In the genomic region with DNA sequence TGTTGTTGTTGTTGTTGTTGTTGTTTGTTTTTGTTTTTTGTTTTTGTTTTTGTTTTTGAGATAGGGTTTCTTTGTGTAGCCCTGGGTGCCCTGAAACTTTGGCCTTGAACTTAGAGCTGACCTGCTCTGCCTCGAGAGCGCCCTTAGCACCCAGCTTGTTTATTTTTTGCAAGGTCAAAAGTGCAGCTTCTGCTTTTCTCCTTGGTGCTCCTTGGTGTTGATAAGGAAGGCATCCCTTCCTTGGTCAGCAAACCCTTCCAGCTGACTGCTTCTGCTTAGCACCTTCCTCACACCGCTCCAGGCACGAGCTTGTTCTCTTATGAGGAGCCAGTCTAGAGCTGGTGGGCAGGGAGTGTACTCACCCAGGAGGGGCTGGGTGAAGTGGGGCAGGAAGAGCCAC, we compare ENCODE assay signal across 12 mouse cellular contexts. TPM values are rescaled to one million over a fixed set of nuclear protein-coding genes. Genes with fewer than 3 reads are reported as not detected.
A peak's percentile ranks its signal among the peaks of the same experiment; 100 is the strongest.
DNase-seq lines count a peak whose midpoint lies in the region; ATAC-seq and TF ChIP-seq lines count a peak whose summit lies in the region.
"Had no signal": no experiment of that assay in that cellular context is flagged by ENCODE, and none has a peak within 500 bp of the region (broad histone marks: within the 10 kb centered on the region; RNA-seq: fewer than 3 reads in every experiment).

No protein-coding gene starts in this region.

- H3K4me2 ChIP-seq in heart, embryonic 15.5 days: no peak overlapping the region
- H3K4me2 ChIP-seq in lung, embryonic 14.5 days: no peak overlapping the region
- H3K4me2 ChIP-seq: embryonic facial prominence, embryonic 13.5 days; limb, embryonic 12.5 days had no signal

- 51% methylated on average over 4 of the region's 4 CpGs for WGBS in heart, embryonic 15.5 days
- WGBS in lung, embryonic 14.5 days: 29% methylated on average over 4 of the region's 4 CpGs
- WGBS in lung, adult 2 months: 25% methylated on average over 4 of the region's 4 CpGs

- H3K9ac ChIP-seq in heart, embryonic 15.5 days: no peak overlapping the region
- H3K9ac ChIP-seq in lung, embryonic 14.5 days: no peak overlapping the region
- H3K9ac ChIP-seq: embryonic facial prominence, embryonic 13.5 days; limb, embryonic 12.5 days had no signal

- H3K36me3 ChIP-seq in heart, embryonic 15.5 days: no peaks in the 10 kb centered on the region
- H3K36me3 ChIP-seq in lung, embryonic 14.5 days (ENCODE audit: insufficient read depth): no peaks in the 10 kb centered on the region
- H3K36me3 ChIP-seq in G1E (replicated peaks): no peaks in the 10 kb centered on the region

- no peaks in the 10 kb centered on the region for H3K27me3 ChIP-seq in heart, embryonic 15.5 days
- no peaks in the 10 kb centered on the region for H3K27me3 ChIP-seq in lung, embryonic 14.5 days (ENCODE audit: insufficient read depth, low read length)
- H3K27me3 ChIP-seq in G1E (ENCODE audit: insufficient read depth, low read length): peaks cover 9% of the 10 kb centered on the region; the same call in 1 of the 2 replicates
- H3K27me3 ChIP-seq: embryonic facial prominence, embryonic 13.5 days; limb, embryonic 12.5 days had no signal

- no peak for ATAC-seq in heart, embryonic 15.5 days (replicated peaks; ENCODE audit: insufficient number of reproducible peaks, insufficient read depth, low FRiP score, low read depth)
- ATAC-seq in lung, embryonic 14.5 days (ENCODE audit: insufficient read depth): no peak
- ATAC-seq in G1E (ENCODE audit: extremely low read depth, insufficient number of reproducible peaks, low FRiP score, poor library complexity, severe bottlenecking): peak; percentile 45
- peak; percentile 62 for ATAC-seq in monocyte, adult 5-6 weeks (replicated peaks; ENCODE audit: insufficient number of reproducible peaks, low FRiP score, low TSS enrichment, poor library complexity, severe bottlenecking)
- no peak for ATAC-seq in inflammation-experienced regulatory T-cells, adult 6 months

- TF ChIP-seq POLR2A in lung, adult 2 months (IDR thresholded peaks at IDR 0.05; ENCODE audit: borderline replicate concordance, extremely low read depth, low read depth, low read length): no peak

- H3K27ac ChIP-seq in heart, embryonic 15.5 days: peak overlapping the region; percentile 67; the same call in 1 of the 2 replicates
- peak overlapping the region; percentile 61; the same call in 1 of the 2 replicates for H3K27ac ChIP-seq in lung, embryonic 14.5 days (ENCODE audit: low read depth)
- H3K27ac ChIP-seq: embryonic facial prominence, embryonic 13.5 days; limb, embryonic 12.5 days had no signal

- DNase-seq in heart, postnatal 4 days: no peak
- no peak for DNase-seq in lung, embryonic 14.5 days
- DNase-seq in lung, adult 2 months: no peak
- DNase-seq in G1E (ENCODE audit: low spot score): no peak
- no peak for DNase-seq in natural killer cell, adult 2 months (ENCODE audit: low spot score in 2 of 2)
- DNase-seq: heart, postnatal 36 days had no signal

- H3K4me3 ChIP-seq in heart, embryonic 15.5 days: no peak overlapping the region
- no peak overlapping the region for H3K4me3 ChIP-seq in lung, embryonic 14.5 days (ENCODE audit: low read depth, low read length)
- no peak overlapping the region for H3K4me3 ChIP-seq in lung, adult 2 months (replicated peaks; ENCODE audit: extremely low read depth, low read depth, low read length)
- no peak overlapping the region for H3K4me3 ChIP-seq in G1E (ENCODE audit: low read depth, low read length)
- H3K4me3 ChIP-seq: embryonic facial prominence, embryonic 13.5 days; forebrain, embryonic 10.5 days; limb, embryonic 12.5 days had no signal

- TF ChIP-seq CTCF in lung, embryonic 14.5 days (IDR thresholded peaks at IDR 0.05; ENCODE audit: low read depth): no peak
- no peak for TF ChIP-seq CTCF in lung, adult 2 months (IDR thresholded peaks at IDR 0.05; ENCODE audit: insufficient read depth, low read length)
- no peak for TF ChIP-seq CTCF in G1E (IDR thresholded peaks at IDR 0.05; ENCODE audit: low read depth, low read length)

- H3K4me1 ChIP-seq in heart, embryonic 15.5 days (replicated peaks): peaks cover 56% of the 10 kb centered on the region
- H3K4me1 ChIP-seq in lung, embryonic 14.5 days (ENCODE audit: insufficient read depth): peaks cover 40% of the 10 kb centered on the region
- peaks cover 54% of the 10 kb centered on the region for H3K4me1 ChIP-seq in lung, adult 2 months (ENCODE audit: control insufficient read depth, insufficient read depth, low read length)
- peaks cover 16% of the 10 kb centered on the region for H3K4me1 ChIP-seq in G1E (ENCODE audit: insufficient read depth, low read depth, low read length)

- no peaks in the 10 kb centered on the region for H3K9me3 ChIP-seq in heart, embryonic 15.5 days (replicated peaks)
- no peaks in the 10 kb centered on the region for H3K9me3 ChIP-seq in lung, embryonic 14.5 days (ENCODE audit: low read depth, low read length)
- no peaks in the 10 kb centered on the region for H3K9me3 ChIP-seq in G1E (replicated peaks)
- H3K9me3 ChIP-seq: embryonic facial prominence, embryonic 13.5 days; forebrain, embryonic 10.5 days; limb, embryonic 12.5 days had no signal

RNA-seq across cellular contexts. Expression of a gene that starts 11.7 kb away (rescaled TPM):
- polyA plus RNA-seq in heart, embryonic 15.5 days (2015; fragmentation: Nextera tagmentation; extraction: Ambion mirVana): 11.0 and 16.3 TPM in 2 replicates
- 1 to 10 TPM; 8.0 to 8.3 TPM for total RNA-seq in heart, postnatal 4 days (2021)
- polyA plus RNA-seq in lung, embryonic 14.5 days (2014; fragmentation: Nextera tagmentation; extraction: Ambion mirVana): 20.4 and 20.5 TPM in 2 replicates
- 83.7 and 92.9 TPM in 2 replicates for polyA plus RNA-seq in lung, adult 2 months (2012; rRNA removed)
- 0.39 and 0.98 TPM in 2 replicates for total RNA-seq in G1E (2014; fragmentation: Nextera tagmentation)
- total RNA-seq in G1E (2017): 3.4 and 3.6 TPM in 2 replicates
- 14.0 and 19.5 TPM in 2 replicates for polyA plus RNA-seq in G1E (2012)
- 3.5 to 13.2 TPM (median 10.2 TPM) in 3 replicates for total RNA-seq in monocyte, adult 5-6 weeks (2017)
- polyA plus RNA-seq in inflammation-experienced regulatory T-cells, adult 6 months (2017; shearing (Covaris generic)): 10 to 100 TPM in 1 of 3 experiments, 1 to 10 TPM in 2; 8.1 to 12.1 (median 9.6) TPM

RNA-seq across cellular contexts. Expression of a gene that starts 41.0 kb away (rescaled TPM):
- 57.3 and 69.5 TPM in 2 replicates for polyA plus RNA-seq in heart, embryonic 15.5 days (2015; fragmentation: Nextera tagmentation; extraction: Ambion mirVana)
- total RNA-seq in heart, postnatal 4 days (2021): 10 to 100 TPM; 42.4 to 43.3 TPM
- polyA plus RNA-seq in lung, embryonic 14.5 days (2014; fragmentation: Nextera tagmentation; extraction: Ambion mirVana): 94.3 and 104 TPM in 2 replicates
- polyA plus RNA-seq in lung, adult 2 months (2012; rRNA removed): 50.2 and 51.0 TPM in 2 replicates
- total RNA-seq in G1E (2014; fragmentation: Nextera tagmentation) (6.7 and 8.4 TPM in 2 replicates), G1E (2017) (28.5 and 30.8 TPM in 2 replicates)
- 53.1 and 59.0 TPM in 2 replicates for polyA plus RNA-seq in G1E (2012)
- total RNA-seq in monocyte, adult 5-6 weeks (2017): 17.3 to 54.0 TPM (median 33.5 TPM) in 3 replicates
- 10 to 100 TPM; 43.9 to 55.0 (median 52.0) TPM for polyA plus RNA-seq in inflammation-experienced regulatory T-cells, adult 6 months (2017; shearing (Covaris generic))

Comparison
In these comparisons a context has a peak if more than half of its experiments do, and no peak if none do; other contexts are left out.
1. ATAC-seq: peak in G1E (single experiment) and monocyte, adult 5-6 weeks (single experiment); none in heart, embryonic 15.5 days (single experiment), lung, embryonic 14.5 days (single experiment) and inflammation-experienced regulatory T-cells, adult 6 months (single experiment).